9 mouse cellular contexts compared by ENCODE assay signal in the genomic region with DNA sequence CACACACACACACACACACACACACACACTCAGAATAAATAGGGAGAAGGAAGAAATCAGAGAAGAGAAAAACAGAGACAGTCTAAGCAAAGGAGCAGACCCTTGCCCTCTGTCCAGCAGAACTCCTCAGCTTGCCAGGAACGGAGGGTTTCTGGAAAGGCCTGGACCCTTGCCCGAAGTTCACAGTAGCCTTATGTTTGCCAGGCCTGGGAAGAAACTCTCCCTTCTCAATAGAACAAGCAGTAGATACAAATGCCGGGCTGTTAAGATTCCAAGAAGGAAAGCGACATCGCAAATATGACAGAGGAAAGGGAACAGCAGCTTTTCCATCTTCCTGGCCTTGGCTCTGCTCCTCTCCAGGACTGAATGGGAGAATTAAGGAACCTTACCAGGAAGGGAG.
DNase-seq lines count a peak whose midpoint lies in the region; ATAC-seq lines count a peak whose summit lies in the region.
"Had no signal": no experiment of that assay in that cellular context is flagged by ENCODE, and none has a peak within 500 bp of the region (broad histone marks: within the 10 kb centered on the region; RNA-seq: fewer than 3 reads in every experiment).

No protein-coding gene starts in this region.

- no peak overlapping the region for H3K9ac ChIP-seq in hindbrain, embryonic 13.5 days
- no peak overlapping the region for H3K9ac ChIP-seq in hindbrain, embryonic 16.5 days (ENCODE audit: low read depth, low read length)
- H3K9ac ChIP-seq: embryonic facial prominence, embryonic 15.5 days had no signal

- no peak overlapping the region for H3K4me3 ChIP-seq in hindbrain, embryonic 13.5 days
- H3K4me3 ChIP-seq in hindbrain, embryonic 10.5 days = no peak overlapping the region
- no peak overlapping the region for H3K4me3 ChIP-seq in hindbrain, embryonic 16.5 days (ENCODE audit: low read length)
- H3K4me3 ChIP-seq: embryonic facial prominence, embryonic 15.5 days had no signal

- no peaks in the 10 kb centered on the region for H3K27me3 ChIP-seq in hindbrain, embryonic 13.5 days
- H3K27me3 ChIP-seq in hindbrain, embryonic 10.5 days (ENCODE audit: insufficient read depth, poor library complexity, severe bottlenecking) = peaks cover 21% of the 10 kb centered on the region
- no peaks in the 10 kb centered on the region for H3K27me3 ChIP-seq in hindbrain, embryonic 16.5 days (replicated peaks; ENCODE audit: control insufficient read depth, insufficient read depth, low read length)
- H3K27me3 ChIP-seq: embryonic facial prominence, embryonic 15.5 days had no signal

- peak overlapping the region; percentile 46; the same call in 1 of the 2 replicates for H3K27ac ChIP-seq in hindbrain, embryonic 13.5 days
- no peak overlapping the region for H3K27ac ChIP-seq in hindbrain, embryonic 10.5 days
- peak overlapping the region; percentile 66 for H3K27ac ChIP-seq in hindbrain, embryonic 16.5 days (ENCODE audit: low read depth, low read length)
- H3K27ac ChIP-seq: embryonic facial prominence, embryonic 15.5 days had no signal

- intact Hi-C loops in left cerebral cortex, postnatal 25 days (cut with DNase I) = no loop called here

- H3K9me3 ChIP-seq in hindbrain, embryonic 13.5 days = no peaks in the 10 kb centered on the region
- no peaks in the 10 kb centered on the region for H3K9me3 ChIP-seq in hindbrain, embryonic 10.5 days
- H3K9me3 ChIP-seq in hindbrain, embryonic 16.5 days (ENCODE audit: control insufficient read depth, low read length) = no peaks in the 10 kb centered on the region
- H3K9me3 ChIP-seq: embryonic facial prominence, embryonic 15.5 days had no signal

- no peak for DNase-seq in hindbrain, embryonic 10.5 days (ENCODE audit: low spot score)
- DNase-seq in cerebellum, adult 9-11 months = peak; percentile 39
- peak; percentile 47 to 53 for DNase-seq in left cerebral cortex, postnatal 25 days (ENCODE audit: low spot score in 2 of 2)
- peak; percentile 71 for DNase-seq in testis, postnatal 14 days (ENCODE audit: low spot score)
- DNase-seq in urinary bladder, postnatal 25 days (ENCODE audit: low spot score) = no peak
- DNase-seq in retina, embryonic 14.5 days (ENCODE audit: low spot score) = no peak

- WGBS in hindbrain, embryonic 13.5 days = 80% methylated on average over 5 of the region's 5 CpGs
- 89% methylated on average over 5 of the region's 5 CpGs for WGBS in hindbrain, embryonic 10.5 days
- WGBS in hindbrain, embryonic 16.5 days = 54% methylated on average over 5 of the region's 5 CpGs

- no peak for ATAC-seq in hindbrain, embryonic 13.5 days (ENCODE audit: low FRiP score)
- peak; percentile 50; the same call in 1 of the 2 replicates for ATAC-seq in hindbrain, embryonic 16.5 days

- H3K36me3 ChIP-seq in hindbrain, embryonic 13.5 days = no peaks in the 10 kb centered on the region
- H3K36me3 ChIP-seq in hindbrain, embryonic 10.5 days = peaks cover under 1% of the 10 kb centered on the region; the same call in 1 of the 2 replicates
- H3K36me3 ChIP-seq in hindbrain, embryonic 16.5 days (ENCODE audit: control insufficient read depth, insufficient read depth, low read length) = no peaks in the 10 kb centered on the region
- H3K36me3 ChIP-seq: embryonic facial prominence, embryonic 15.5 days had no signal

- peaks cover 30% of the 10 kb centered on the region for H3K4me1 ChIP-seq in hindbrain, embryonic 13.5 days (replicated peaks)
- peaks cover 51% of the 10 kb centered on the region for H3K4me1 ChIP-seq in hindbrain, embryonic 10.5 days (replicated peaks)
- peaks cover 15% of the 10 kb centered on the region for H3K4me1 ChIP-seq in hindbrain, embryonic 16.5 days (ENCODE audit: control insufficient read depth, insufficient read depth, low read depth, low read length)

- H3K4me2 ChIP-seq in hindbrain, embryonic 13.5 days = no peak overlapping the region
- no peak overlapping the region for H3K4me2 ChIP-seq in hindbrain, embryonic 16.5 days (ENCODE audit: low read length)
- H3K4me2 ChIP-seq: embryonic facial prominence, embryonic 15.5 days had no signal

Comparison
In these comparisons a context has a peak if more than half of its experiments do, and no peak if none do; other contexts are left out.
1. DNase-seq: peak in cerebellum, adult 9-11 months (single experiment), left cerebral cortex, postnatal 25 days (2 of 2) and testis, postnatal 14 days (single experiment); none in hindbrain, embryonic 10.5 days (single experiment), urinary bladder, postnatal 25 days (single experiment) and retina, embryonic 14.5 days (single experiment).